Mouse (Mus musculus) megakaryocyte progenitor cell, adult 5-6 weeks (primary cell): ENCODE results near the gene Emg1. TPM values are rescaled to one million over a fixed set of nuclear protein-coding genes. Genes with fewer than 3 reads are reported as not detected.
A peak's percentile ranks its signal among the peaks of the same experiment; 100 is the strongest.

Experiments used
- ATAC-seq: replicated peaks from 2 replicates; pipeline ENCODE4 v1.8.0; 2016; ENCODE audit warnings: mild to moderate bottlenecking, moderate TSS enrichment, inconsistent platforms; ENCODE audit not compliant: poor library complexity
- total RNA-seq, 2 experiments: library from RNA; stranded (forward) in 1 of 2; stranded (reverse) in 1 of 2; fragments of 157-497, 149-512 nt in 1 of 2; fragments of 200-1000 nt in 1 of 2; gene quantifications; 2 replicates each; pipeline versions ENCODE4 v1.2.3 to v1.2.4; 2015 to 2017

Emg1 gene
- total RNA-seq (2015) (204 and 205 TPM in 2 replicates), total RNA-seq (2017) (304 and 317 TPM in 2 replicates)

DNA sequence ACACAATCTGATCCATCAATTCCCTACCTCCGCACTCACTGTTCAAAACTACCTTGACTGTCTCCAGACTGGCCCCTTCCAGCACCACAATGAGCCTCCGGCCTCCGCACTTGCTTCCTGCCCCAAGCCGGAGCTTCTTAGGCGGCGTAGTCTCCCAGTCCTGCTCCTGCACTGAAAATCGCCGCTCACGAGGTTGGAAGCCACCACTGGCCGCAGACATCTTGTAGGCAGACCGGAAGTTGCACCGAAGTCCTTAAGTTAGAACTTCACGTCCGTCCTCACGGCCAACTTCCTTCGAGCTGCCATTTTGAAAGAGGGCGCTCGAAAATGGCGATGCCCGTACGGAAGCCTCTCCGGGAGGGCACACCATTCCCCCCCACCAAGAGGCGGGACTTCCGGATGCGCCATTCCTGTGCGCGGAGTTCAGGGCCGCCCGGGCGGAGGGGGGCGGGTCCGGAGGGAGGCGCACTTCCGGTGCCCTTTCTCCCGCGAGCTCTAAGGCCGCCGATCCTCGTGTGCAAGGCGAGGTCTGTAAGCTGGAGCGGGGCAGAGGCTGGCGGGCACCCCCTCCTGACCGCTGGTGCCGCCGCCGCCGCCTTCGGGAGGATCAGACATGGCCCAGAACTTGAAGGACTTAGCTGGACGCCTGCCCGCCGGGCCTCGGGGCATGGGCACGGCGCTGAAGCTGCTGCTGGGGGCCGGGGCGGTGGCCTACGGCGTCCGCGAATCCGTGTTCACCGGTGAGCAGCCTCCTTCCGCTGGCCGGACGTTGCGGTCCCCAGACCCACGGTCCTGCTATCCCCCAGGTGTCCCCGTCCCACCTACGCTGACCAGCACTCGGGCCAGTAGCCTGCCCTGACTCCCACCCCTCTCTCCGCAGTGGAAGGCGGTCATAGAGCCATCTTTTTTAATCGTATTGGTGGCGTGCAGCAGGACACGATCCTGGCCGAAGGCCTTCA is at the start of gene Emg1, which contains the start of gene Phb2:
Gene Emg1, minus strand, starts transcription at position 355 of the 959 bp plus-strand sequence.
Gene Phb2, plus strand, starts transcription at position 513 of the 959 bp plus-strand sequence.
- ATAC-seq, result peak; percentile 90

GRCm38 (mm10) chr6:124759259-124759658 is 47.3 kb upstream of the Emg1 start:
- ATAC-seq, result peak; percentile 90

- no peak for ATAC-seq
Measured at GRCm38 (mm10) chr6:124758849-124759232, 46.9 kb upstream of the Emg1 start.

GRCm38 (mm10) chr6:124757909-124758848 is 46.2 kb upstream of the Emg1 start:
- no peak for ATAC-seq

- ATAC-seq, result no peak
Measured at GRCm38 (mm10) chr6:124757351-124757880, 45.4 kb upstream of the Emg1 start.

- ATAC-seq, result peak; percentile 42
Measured at GRCm38 (mm10) chr6:124756652-124757350, 44.8 kb upstream of the Emg1 start.

- ATAC-seq, result peak; percentile 30
Measured at GRCm38 (mm10) chr6:124755831-124756595, 44.0 kb upstream of the Emg1 start, which contains the start of the genes Gm45234 and Atn1. Gene Gm45234, minus strand, starts transcription at chr6:124756021. Gene Atn1, minus strand, starts transcription at chr6:124756524.

DNA sequence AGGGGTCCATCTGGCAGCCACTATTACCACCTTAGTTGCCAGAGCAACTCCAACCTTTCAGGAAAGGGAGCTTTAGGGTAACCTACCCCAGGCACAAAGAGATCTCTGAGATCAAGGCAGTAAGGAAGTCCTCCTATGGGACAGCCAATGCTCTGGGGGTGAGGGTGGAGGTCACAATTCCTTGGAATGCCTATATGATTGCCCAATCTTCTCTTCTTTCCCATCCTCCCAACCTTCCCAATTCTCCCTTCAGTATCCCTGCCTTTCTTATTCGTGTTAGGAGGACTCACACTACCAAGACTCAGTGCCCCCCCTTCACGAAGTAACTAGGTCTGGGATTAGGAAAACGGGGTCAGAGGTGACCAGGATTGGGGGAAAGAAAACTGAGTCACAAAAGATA is 43.3 kb upstream of the Emg1 start:
- ATAC-seq, result no peak

- ATAC-seq, result no peak
Measured at GRCm38 (mm10) chr6:124753861-124754260, 41.9 kb upstream of the Emg1 start.

GRCm38 (mm10) chr6:124750405-124750804 is 38.4 kb upstream of the Emg1 start:
- no peak for ATAC-seq

GRCm38 (mm10) chr6:124746654-124747632 is 35.0 kb upstream of the Emg1 start:
- no peak for ATAC-seq

DNA sequence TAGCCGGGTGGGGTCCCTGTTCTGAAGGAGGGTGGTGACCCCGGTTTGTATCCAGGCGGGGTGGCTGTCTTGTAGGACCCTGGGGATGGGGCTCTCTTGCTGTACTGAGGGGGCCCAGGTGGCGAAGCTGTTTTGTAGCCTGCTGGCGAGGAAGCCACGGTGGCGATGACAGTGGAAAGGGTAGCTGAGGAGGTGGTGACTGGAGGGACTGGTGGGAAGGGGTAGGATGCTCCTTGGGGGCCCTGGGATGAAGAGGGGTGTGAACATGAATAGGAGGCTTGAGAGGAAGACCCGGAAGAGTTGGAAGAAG is 34.3 kb upstream of the Emg1 start:
- no peak for ATAC-seq

- peak; percentile 59 for ATAC-seq
Measured at GRCm38 (mm10) chr6:124745490-124746295, 33.7 kb upstream of the Emg1 start.

- no peak for ATAC-seq
Measured at GRCm38 (mm10) chr6:124744755-124745321, 32.9 kb upstream of the Emg1 start.

DNA sequence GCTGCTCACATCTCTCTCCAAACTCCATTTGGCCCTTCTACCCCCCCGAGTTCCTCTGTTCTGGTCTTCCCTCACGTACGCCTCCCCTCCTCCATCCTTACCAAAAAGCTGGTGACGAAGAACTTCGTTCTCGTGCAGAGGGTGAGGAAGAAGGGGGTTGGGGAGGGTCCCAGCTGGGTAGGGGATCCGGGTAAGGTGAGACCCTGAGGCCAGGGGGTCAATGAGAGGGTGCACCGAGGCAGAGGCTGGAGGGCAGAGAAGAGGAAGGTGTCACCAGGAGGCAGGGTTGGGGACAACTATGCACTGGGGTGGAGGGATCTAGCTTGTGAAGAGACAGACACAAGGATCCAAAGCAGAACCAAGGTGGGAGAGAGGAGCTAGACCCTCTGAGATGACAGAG is 31.7 kb upstream of the Emg1 start:
- ATAC-seq, result no peak

GRCm38 (mm10) chr6:124742839-124743514 is 31.0 kb upstream of the Emg1 start:
- no peak for ATAC-seq

DNA sequence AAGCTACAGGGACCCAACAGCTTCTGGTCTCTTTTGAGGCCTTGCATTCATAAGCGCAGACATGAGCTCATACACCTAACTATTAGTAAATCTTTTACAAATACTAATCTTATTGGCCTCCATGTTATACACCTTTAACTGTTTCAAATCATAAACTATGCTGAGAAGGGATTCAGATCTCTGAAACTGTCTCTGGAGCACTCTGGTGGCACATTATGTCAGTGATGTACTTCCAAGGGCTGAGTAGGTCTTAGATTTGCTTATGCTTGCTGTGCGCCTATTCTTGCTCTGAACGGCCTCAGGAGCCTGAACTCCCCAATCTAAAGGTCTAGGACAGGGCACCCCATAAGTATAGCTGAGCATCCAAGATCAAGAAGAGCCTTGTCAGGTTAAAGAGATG is 29.9 kb upstream of the Emg1 start:
- no peak for ATAC-seq
